32 mouse cellular contexts compared by ENCODE assay signal in genomic region chr8:54886560-54886959, GRCm38 (mm10). TPM values are rescaled to one million over a fixed set of nuclear protein-coding genes. Genes with fewer than 3 reads are reported as not detected.
A peak's percentile ranks its signal among the peaks of the same experiment; 100 is the strongest.
DNase-seq lines count a peak whose midpoint lies in the region; ATAC-seq lines count a peak whose summit lies in the region.
"Had no signal": no experiment of that assay in that cellular context is flagged by ENCODE, and none has a peak within 500 bp of the region (broad histone marks: within the 10 kb centered on the region; RNA-seq: fewer than 3 reads in every experiment).

No protein-coding gene starts in this region.

- no peaks in the 10 kb centered on the region for H3K9me3 ChIP-seq in heart, embryonic 16.5 days (replicated peaks; ENCODE audit: control insufficient read depth, low read length)
- H3K9me3 ChIP-seq in heart, embryonic 11.5 days (replicated peaks; ENCODE audit: control insufficient read depth, low read length), result no peaks in the 10 kb centered on the region
- no peaks in the 10 kb centered on the region for H3K9me3 ChIP-seq in kidney, embryonic 14.5 days (ENCODE audit: control insufficient read depth, low read length)
- H3K9me3 ChIP-seq: embryonic facial prominence, embryonic 12.5 days; G1E; hindbrain, embryonic 10.5 days; hindbrain, embryonic 15.5 days; limb, embryonic 10.5 days; limb, embryonic 15.5 days; liver, embryonic 13.5 days; megakaryocyte, embryonic 14.5 days; midbrain, embryonic 12.5 days; neural tube, embryonic 12.5 days had no signal

- no peak overlapping the region for H3K4me2 ChIP-seq in heart, embryonic 16.5 days (ENCODE audit: low read depth, low read length)
- H3K4me2 ChIP-seq in heart, embryonic 11.5 days, result no peak overlapping the region
- H3K4me2 ChIP-seq in kidney, embryonic 14.5 days (replicated peaks; ENCODE audit: low read depth, low read length), result no peak overlapping the region
- H3K4me2 ChIP-seq: embryonic facial prominence, embryonic 12.5 days; hindbrain, embryonic 15.5 days; limb, embryonic 15.5 days; liver, embryonic 13.5 days; midbrain, embryonic 12.5 days; neural tube, embryonic 12.5 days had no signal

- H3K4me1 ChIP-seq in heart, embryonic 16.5 days (ENCODE audit: control insufficient read depth, insufficient read depth, low read length), result peaks cover 4% of the 10 kb centered on the region; the same call in 1 of the 2 replicates
- H3K4me1 ChIP-seq in heart, embryonic 11.5 days (ENCODE audit: control insufficient read depth, insufficient read depth, low read length), result no peaks in the 10 kb centered on the region
- H3K4me1 ChIP-seq in kidney, embryonic 14.5 days (ENCODE audit: control insufficient read depth, insufficient read depth, low read length), result no peaks in the 10 kb centered on the region
- H3K4me1 ChIP-seq: embryonic facial prominence, embryonic 12.5 days; hindbrain, embryonic 10.5 days; hindbrain, embryonic 15.5 days; limb, embryonic 10.5 days; limb, embryonic 15.5 days; liver, embryonic 13.5 days; megakaryocyte, embryonic 14.5 days; midbrain, embryonic 12.5 days; neural tube, embryonic 12.5 days had no signal

- H3K9ac ChIP-seq in heart, embryonic 16.5 days (ENCODE audit: low read length), result no peak overlapping the region
- no peak overlapping the region for H3K9ac ChIP-seq in heart, embryonic 11.5 days (ENCODE audit: low read depth, low read length)
- no peak overlapping the region for H3K9ac ChIP-seq in kidney, embryonic 14.5 days (ENCODE audit: low read depth, low read length)
- H3K9ac ChIP-seq: embryonic facial prominence, embryonic 12.5 days; hindbrain, embryonic 15.5 days; limb, embryonic 15.5 days; liver, embryonic 13.5 days; midbrain, embryonic 12.5 days; neural tube, embryonic 12.5 days had no signal

- DNase-seq in frontal cortex, adult 2 months (ENCODE audit: extremely low spot score in 1 of 2, low spot score in 1 of 2), result no peak
- peak; percentile 5 for DNase-seq in kidney, adult 9 months
- DNase-seq in brain, adult 2 months (ENCODE audit: low read depth, low spot score), result peak; percentile 29
- DNase-seq: adrenal gland, adult 8-10 months; cerebellum, adult 9-10 months; cerebellum, postnatal 36 days; embryo, embryonic 11 days; gastrocnemius, postnatal 10 days; kidney, adult 11 months; kidney, postnatal 10 days; liver, embryonic 13.5 days; lung, adult 18-20 months; lung, postnatal 4 days; thymus, adult 2 months; thymus, postnatal 36 days had no signal

- H3K36me3 ChIP-seq in heart, embryonic 16.5 days (ENCODE audit: control insufficient read depth, insufficient read depth), result no peaks in the 10 kb centered on the region
- no peaks in the 10 kb centered on the region for H3K36me3 ChIP-seq in heart, embryonic 11.5 days (ENCODE audit: control insufficient read depth, insufficient read depth, low read length)
- no peaks in the 10 kb centered on the region for H3K36me3 ChIP-seq in kidney, embryonic 14.5 days (ENCODE audit: control insufficient read depth, insufficient read depth, low read length)
- H3K36me3 ChIP-seq: embryonic facial prominence, embryonic 12.5 days; G1E; hindbrain, embryonic 10.5 days; hindbrain, embryonic 15.5 days; limb, embryonic 10.5 days; limb, embryonic 15.5 days; liver, embryonic 13.5 days; midbrain, embryonic 12.5 days; neural tube, embryonic 12.5 days had no signal

- no peaks in the 10 kb centered on the region for H3K27me3 ChIP-seq in heart, embryonic 16.5 days (ENCODE audit: control insufficient read depth, insufficient read depth, low read length)
- no peaks in the 10 kb centered on the region for H3K27me3 ChIP-seq in heart, embryonic 11.5 days (ENCODE audit: control insufficient read depth, insufficient read depth, low read length)
- H3K27me3 ChIP-seq in kidney, embryonic 14.5 days (ENCODE audit: control insufficient read depth, insufficient read depth, low read length), result no peaks in the 10 kb centered on the region
- H3K27me3 ChIP-seq: embryonic facial prominence, embryonic 12.5 days; hindbrain, embryonic 15.5 days; limb, embryonic 15.5 days; liver, embryonic 13.5 days; megakaryocyte, embryonic 14.5 days; midbrain, embryonic 12.5 days; neural tube, embryonic 12.5 days had no signal

- no peak overlapping the region for H3K4me3 ChIP-seq in heart, embryonic 16.5 days (ENCODE audit: low read length)
- H3K4me3 ChIP-seq in heart, embryonic 11.5 days (ENCODE audit: low read depth, low read length), result no peak overlapping the region
- no peak overlapping the region for H3K4me3 ChIP-seq in kidney, embryonic 14.5 days (ENCODE audit: low read length)
- H3K4me3 ChIP-seq: embryonic facial prominence, embryonic 12.5 days; hindbrain, embryonic 10.5 days; hindbrain, embryonic 15.5 days; limb, embryonic 10.5 days; limb, embryonic 15.5 days; liver, embryonic 13.5 days; megakaryocyte, embryonic 14.5 days; midbrain, embryonic 12.5 days; myocyte; neural tube, embryonic 12.5 days had no signal

- 51% methylated on average over 4 of the region's 4 CpGs for WGBS in heart, embryonic 16.5 days
- 66% methylated on average over 4 of the region's 4 CpGs for WGBS in heart, embryonic 11.5 days (ENCODE audit: insufficient replicate concordance)
- 85% methylated on average over 4 of the region's 4 CpGs for WGBS in kidney, embryonic 14.5 days

- 0 out of 2 replicates have a peak overlapping the region, but pooled peaks have one; percentile 20 for H3K27ac ChIP-seq in heart, embryonic 16.5 days (ENCODE audit: low read length)
- no peak overlapping the region for H3K27ac ChIP-seq in heart, embryonic 11.5 days (ENCODE audit: low read depth, low read length)
- H3K27ac ChIP-seq in kidney, embryonic 14.5 days (ENCODE audit: low read depth, low read length), result no peak overlapping the region
- H3K27ac ChIP-seq: embryonic facial prominence, embryonic 12.5 days; hindbrain, embryonic 10.5 days; hindbrain, embryonic 15.5 days; limb, embryonic 10.5 days; limb, embryonic 15.5 days; liver, embryonic 13.5 days; midbrain, embryonic 12.5 days; neural tube, embryonic 12.5 days had no signal

- peak; percentile 28 for ATAC-seq in frontal cortex, adult (ENCODE audit: low TSS enrichment)
- peak; percentile 76 for ATAC-seq in heart, embryonic 16.5 days (replicated peaks; ENCODE audit: extremely low read depth, insufficient read depth, low FRiP score)
- no peak for ATAC-seq in heart, embryonic 11.5 days (replicated peaks; ENCODE audit: insufficient number of reproducible peaks, low FRiP score, low TSS enrichment)
- no peak for ATAC-seq in kidney, embryonic 14.5 days (ENCODE audit: low FRiP score, low TSS enrichment)
- ATAC-seq: forebrain, embryonic 14.5 days; inflammation-experienced regulatory T-cells, adult 6 months; lung, postnatal 0 days had no signal

RNA-seq across cellular contexts. Expression of gene Wdr17, which starts 0.4 kb away (rescaled TPM):
- 23.9 and 24.7 TPM in 2 replicates for polyA plus RNA-seq in frontal cortex, adult 2 months (2012; rRNA removed)
- polyA plus RNA-seq in heart, embryonic 16.5 days (2015; fragmentation: Nextera tagmentation; extraction: Ambion mirVana), result 0.42 TPM in 1 of 2 replicates, not detected in the other
- 0.31 and 0.32 TPM in 2 replicates for polyA plus RNA-seq in heart, embryonic 11.5 days (2014; fragmentation: Nextera tagmentation; extraction: Ambion mirVana)
- 0.66 and 1.1 TPM in 2 replicates for polyA plus RNA-seq in kidney, embryonic 14.5 days (2014; fragmentation: Nextera tagmentation; extraction: Ambion mirVana)
- polyA plus RNA-seq: G1E; inflammation-experienced regulatory T-cells, adult 6 months; lung, postnatal 0 days; myocyte; thymus, adult 2 months had no signal

Comparison
In these comparisons a context has a peak if more than half of its experiments do, and no peak if none do; other contexts are left out.
1. ATAC-seq: peak in frontal cortex, adult (single experiment) and heart, embryonic 16.5 days (single experiment); none in heart, embryonic 11.5 days (single experiment) and kidney, embryonic 14.5 days (single experiment).
2. DNase-seq: peak in kidney, adult 9 months (single experiment) and brain, adult 2 months (single experiment); none in frontal cortex, adult 2 months (0 of 2).
3. RNA of gene Wdr17, which starts 0.4 kb away (polyA plus RNA-seq): 23.9 to 24.7 TPM in frontal cortex, adult 2 months; 0.66 to 1.1 TPM in kidney, embryonic 14.5 days, 0.42 TPM in heart, embryonic 16.5 days and 0.31 to 0.32 TPM in heart, embryonic 11.5 days; every median in the first group is over 10 times any median in the second.